Mouse (Mus musculus) kidney, embryonic 16.5 days (tissue): Measurements from ENCODE around the gene Cntnap2. TPM values are rescaled to one million over a fixed set of nuclear protein-coding genes. Genes with fewer than 3 reads are reported as not detected.

Source experiments
- ATAC-seq: fragments of 200-750 bp; cut with Nextera tagmentation; 2 replicates; pipeline ENCODE4 v1.8.0; 2017; ENCODE audit warnings: moderate TSS enrichment; ENCODE audit not compliant: low FRiP score, low TSS enrichment
- H3K27ac ChIP-seq: fragments of 300-500 bp; sonication (generic); 2 replicates; pipeline ENCODE4 v1.5.1; 2014; ENCODE audit warnings: low read length
- H3K27me3 ChIP-seq: fragments of 300-500 bp; sonication (generic); 2 replicates; pipeline ENCODE4 v1.6.1; 2014; ENCODE audit warnings: low read length, control low read depth, mixed read lengths; ENCODE audit not compliant: insufficient read depth
- H3K36me3 ChIP-seq: fragments of 300-500 bp; sonication (generic); 2 replicates; pipeline ENCODE4 v1.6.1; 2014; ENCODE audit warnings: low read length, control low read depth, mixed read lengths; ENCODE audit not compliant: insufficient read depth
- H3K4me1 ChIP-seq: fragments of 300-500 bp; sonication (generic); 2 replicates; pipeline ENCODE4 v1.6.1; 2014; ENCODE audit warnings: low read length, control low read depth, mixed read lengths; ENCODE audit not compliant: insufficient read depth
- H3K4me2 ChIP-seq: fragments of 300-500 bp; sonication (generic); replicated peaks from 2 replicates; pipeline ENCODE4 v1.6.1; 2014; ENCODE audit warnings: low read depth, low read length
- H3K4me3 ChIP-seq: fragments of 300-500 bp; sonication (generic); 2 replicates; pipeline ENCODE4 v1.5.1; 2014; ENCODE audit warnings: mild to moderate bottlenecking, low read length
- H3K9ac ChIP-seq: fragments of 300-500 bp; sonication (generic); replicated peaks from 2 replicates; pipeline ENCODE4 v1.6.1; 2014; ENCODE audit warnings: low read length
- H3K9me3 ChIP-seq: fragments of 300-500 bp; sonication (generic); 2 replicates; pipeline ENCODE4 v1.6.1; 2016; ENCODE audit warnings: low read length, control low read depth
- WGBS: fragments of 180-500 bp; shearing (Covaris S2); extraction: QIAGEN DNeasy Blood & Tissue Kit; methylation state at CpG from one replicate; pipeline ENCODE4 v1.1.7; 2014; 5-methylcytosine and 5-hydroxymethylcytosine counted together
- polyA plus RNA-seq: library from polyadenylated mRNA; unstranded; fragments of >200 nt; fragmentation: Nextera tagmentation; extraction: Ambion mirVana; gene quantifications from 2 replicates; pipeline ENCODE4 v1.2.1, GENCODE M21; 2015

The Cntnap2 gene
- polyA plus RNA-seq, 1 experiment from 2014 or later: 2.2 TPM

DNA sequence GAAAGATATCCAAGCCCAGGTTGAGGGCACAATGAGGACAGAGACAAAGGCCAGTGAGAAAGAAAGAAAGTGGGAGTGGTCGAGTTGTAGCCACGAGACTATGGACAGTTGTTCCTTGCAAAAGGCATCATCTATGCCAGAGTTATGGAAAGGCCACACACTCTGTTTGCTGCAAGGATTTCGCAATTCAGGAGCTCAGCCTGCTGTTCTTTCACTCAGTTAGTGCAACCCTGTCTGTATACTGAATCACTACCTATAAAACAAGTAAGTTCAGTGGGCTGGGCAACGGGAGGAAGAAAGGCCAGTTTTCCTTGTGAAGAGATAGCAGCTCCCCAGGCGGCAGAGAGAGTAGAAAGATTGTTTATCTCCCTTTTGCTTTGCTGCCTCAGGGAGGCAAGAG, 1801.9 kb downstream of the Cntnap2 start:
- Histone ChIP-seq H3K27ac (no peak overlapping the region), H3K27me3 (no peaks in the 10 kb centered on the region), H3K4me1 (no peaks in the 10 kb centered on the region), H3K4me2 (no peak overlapping the region), H3K4me3 (no peak overlapping the region), H3K36me3 (no peaks in the 10 kb centered on the region), H3K9ac (no peak overlapping the region), H3K9me3 (no peaks in the 10 kb centered on the region)
- WGBS: 30% methylated on average over 5 of the region's 5 CpGs
- ATAC-seq: no peak

DNA sequence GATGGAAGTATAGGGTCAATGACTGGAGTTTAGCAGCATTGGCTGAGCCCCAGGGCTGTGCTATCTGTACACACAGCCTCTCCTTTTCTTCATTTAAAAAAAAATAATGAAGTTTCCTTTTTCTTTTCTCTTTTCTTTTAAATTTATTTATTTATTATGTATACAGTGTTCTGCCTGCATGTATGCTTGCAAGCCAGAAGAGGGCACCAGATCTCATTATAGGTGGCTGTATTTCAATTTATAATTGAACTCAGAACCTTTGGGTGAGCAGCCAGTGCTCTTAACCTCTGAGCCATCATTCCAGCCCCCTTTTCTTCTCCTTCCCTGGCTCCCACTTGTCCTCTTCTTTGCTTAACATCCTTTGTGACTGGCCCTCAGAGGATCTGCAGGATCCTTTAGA, 1807.2 kb downstream of the Cntnap2 start:
- H3K27me3 ChIP-seq: no peaks in the 10 kb centered on the region
- H3K4me3 ChIP-seq: no peak overlapping the region
- no peaks in the 10 kb centered on the region for H3K36me3 ChIP-seq
- ATAC-seq: no peak
- H3K27ac ChIP-seq: no peak overlapping the region
- H3K4me2 ChIP-seq: no peak overlapping the region
- no peak overlapping the region for H3K9ac ChIP-seq
- no peaks in the 10 kb centered on the region for H3K4me1 ChIP-seq
- H3K9me3 ChIP-seq: no peaks in the 10 kb centered on the region

DNA sequence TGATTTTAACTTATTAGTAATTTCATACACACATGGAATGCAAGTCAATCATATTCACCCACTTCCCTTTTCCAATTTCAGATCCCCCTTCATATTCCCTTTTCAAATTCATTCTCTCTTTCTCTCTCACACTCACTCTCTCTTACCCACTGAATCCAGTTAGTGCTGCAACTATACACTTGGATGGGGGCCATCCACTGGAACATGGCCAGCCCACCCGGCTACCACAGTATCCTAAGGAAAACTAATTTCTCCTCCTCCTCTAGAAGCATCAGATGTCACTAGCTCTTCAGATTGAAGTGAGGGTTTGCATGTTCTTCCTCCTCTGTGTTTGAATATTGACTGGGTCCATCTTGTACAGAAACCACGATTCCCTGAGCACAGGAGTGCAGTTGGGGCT, 1827.1 kb downstream of the Cntnap2 start:
- ATAC-seq: no peak
- Histone ChIP-seq H3K27me3 (no peaks in the 10 kb centered on the region), H3K9me3 (no peaks in the 10 kb centered on the region), H3K36me3 (no peaks in the 10 kb centered on the region), H3K4me3 (no peak overlapping the region), H3K4me1 (no peaks in the 10 kb centered on the region), H3K27ac (no peak overlapping the region), H3K4me2 (no peak overlapping the region), H3K9ac (no peak overlapping the region)
- WGBS: 47% methylated on average over 2 of the region's 2 CpGs

DNA sequence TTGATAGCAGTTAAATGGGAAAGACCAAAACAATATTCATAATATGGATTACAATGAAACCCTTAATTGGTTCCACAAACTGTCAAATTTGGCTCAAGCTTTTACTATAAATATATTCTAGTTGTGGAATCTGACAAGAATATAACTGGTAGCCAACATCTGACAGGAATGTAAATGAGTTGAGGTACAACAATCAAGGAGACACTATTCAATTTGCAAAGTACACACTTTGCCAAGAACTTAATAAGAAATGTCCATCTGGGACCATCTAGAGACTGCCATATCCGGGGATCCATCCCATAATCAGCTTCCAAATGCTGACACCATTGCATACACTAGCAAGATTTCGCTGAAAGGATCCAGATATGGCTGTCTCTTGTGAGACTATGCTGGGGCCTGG, 1850.0 kb downstream of the Cntnap2 start:
- Histone ChIP-seq H3K9ac (no peak overlapping the region), H3K27ac (no peak overlapping the region), H3K36me3 (no peaks in the 10 kb centered on the region), H3K27me3 (no peaks in the 10 kb centered on the region), H3K4me1 (no peaks in the 10 kb centered on the region), H3K4me3 (no peak overlapping the region), H3K9me3 (no peaks in the 10 kb centered on the region), H3K4me2 (no peak overlapping the region)
- 87% methylated on average over 2 of the region's 2 CpGs for WGBS
- no peak for ATAC-seq

DNA sequence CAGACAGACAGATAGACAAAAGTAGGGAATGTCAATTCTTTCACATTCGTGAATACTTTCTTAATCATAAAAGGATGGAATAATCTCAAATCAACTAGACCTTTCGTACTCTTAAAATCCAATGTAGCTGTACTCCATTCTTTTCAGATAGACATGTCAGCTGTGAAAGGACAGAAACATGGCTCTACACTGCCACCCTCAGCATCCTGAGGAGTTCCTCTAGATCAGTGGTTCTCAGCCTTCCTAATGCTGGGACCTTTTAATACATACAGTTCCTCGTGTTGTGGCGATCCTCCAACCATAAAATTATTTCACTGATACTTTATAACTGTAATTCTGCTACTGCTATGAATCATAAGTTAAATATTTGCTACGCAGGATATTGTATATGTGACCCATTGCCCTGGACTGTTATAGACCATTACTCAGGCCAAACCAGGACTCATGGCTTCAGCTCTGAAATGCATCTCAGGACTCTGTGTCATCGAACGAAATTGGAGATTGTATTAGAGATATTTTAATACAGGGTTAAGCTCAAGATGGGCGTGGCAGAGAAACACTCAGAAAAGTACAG, 1859.6 kb downstream of the Cntnap2 start:
- Histone ChIP-seq H3K4me2 (no peak overlapping the region), H3K27me3 (no peaks in the 10 kb centered on the region), H3K9ac (no peak overlapping the region), H3K4me3 (no peak overlapping the region), H3K4me1 (no peaks in the 10 kb centered on the region), H3K36me3 (no peaks in the 10 kb centered on the region), H3K27ac (no peak overlapping the region), H3K9me3 (no peaks in the 10 kb centered on the region)
- ATAC-seq: no peak
- 69% methylated on average over 8 of the region's 8 CpGs for WGBS

DNA sequence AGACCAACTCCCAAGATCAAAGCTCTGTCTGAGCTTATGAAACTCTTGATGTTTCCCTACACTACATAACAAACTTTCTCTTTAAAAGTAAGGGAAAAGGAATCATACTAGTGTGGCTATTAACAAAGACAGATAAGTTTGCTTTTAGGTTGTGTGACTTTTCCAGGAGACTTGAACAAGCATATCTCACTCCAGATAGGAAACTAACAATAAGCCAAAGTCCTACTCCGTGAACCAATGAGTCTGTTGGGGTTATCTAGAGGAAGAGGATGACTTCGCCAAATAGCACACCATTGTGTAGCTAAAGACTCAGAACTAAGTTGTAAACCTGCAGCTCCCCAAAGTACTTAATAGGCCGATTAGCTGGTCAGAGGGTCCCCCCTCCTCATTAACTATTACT, 1860.8 kb downstream of the Cntnap2 start:
- no peaks in the 10 kb centered on the region for H3K9me3 ChIP-seq
- H3K4me2 ChIP-seq: no peak overlapping the region
- H3K36me3 ChIP-seq: no peaks in the 10 kb centered on the region
- no peak overlapping the region for H3K4me3 ChIP-seq
- no peak overlapping the region for H3K9ac ChIP-seq
- 76% methylated on average over 3 of the region's 3 CpGs for WGBS
- no peaks in the 10 kb centered on the region for H3K4me1 ChIP-seq
- no peak for ATAC-seq
- no peaks in the 10 kb centered on the region for H3K27me3 ChIP-seq
- no peak overlapping the region for H3K27ac ChIP-seq

DNA sequence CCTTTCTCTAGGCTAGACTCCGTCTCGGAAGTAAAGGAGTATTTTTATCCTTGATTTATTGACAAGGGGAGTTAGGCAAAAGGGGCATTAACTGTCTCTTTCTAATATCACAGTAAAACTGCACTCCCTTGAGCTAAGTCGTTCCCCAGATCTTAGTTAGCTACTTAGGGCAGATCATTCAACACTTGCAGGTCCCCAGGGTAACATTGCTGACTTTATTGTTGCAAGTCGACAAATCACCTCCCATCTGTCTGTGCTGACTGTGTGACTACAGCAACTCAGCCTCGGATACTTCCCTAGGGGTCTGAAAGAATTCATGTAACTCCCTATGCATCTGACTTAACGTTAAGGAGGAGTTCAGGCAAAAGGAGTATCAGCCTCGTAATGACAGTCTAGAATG, 1865.6 kb downstream of the Cntnap2 start:
- no peak overlapping the region for H3K4me3 ChIP-seq
- H3K4me1 ChIP-seq: no peaks in the 10 kb centered on the region
- H3K9me3 ChIP-seq: no peaks in the 10 kb centered on the region
- no peak for ATAC-seq
- no peaks in the 10 kb centered on the region for H3K36me3 ChIP-seq
- no peak overlapping the region for H3K9ac ChIP-seq
- 24% methylated on average over 7 of the region's 7 CpGs for WGBS
- H3K4me2 ChIP-seq: no peak overlapping the region
- H3K27me3 ChIP-seq: no peaks in the 10 kb centered on the region
- H3K27ac ChIP-seq: no peak overlapping the region

DNA sequence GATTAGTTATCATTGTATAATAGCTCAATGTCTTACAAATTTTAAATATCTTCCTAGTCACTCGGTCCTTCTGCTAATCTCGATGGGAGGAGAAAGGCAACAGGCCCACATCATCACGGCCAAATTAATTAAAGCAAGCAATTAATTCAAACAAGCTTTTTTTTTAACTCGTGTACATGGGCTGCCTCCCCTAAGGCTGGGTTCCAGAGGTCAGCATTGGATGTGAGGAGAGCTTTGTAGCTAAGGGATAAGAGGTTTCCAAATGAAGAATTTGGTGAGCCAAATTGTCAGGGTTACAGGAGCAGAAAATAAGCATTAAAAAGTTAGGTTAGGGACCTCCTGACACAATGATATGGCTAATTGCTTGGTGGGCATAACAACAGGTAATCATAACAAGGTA, 1886.5 kb downstream of the Cntnap2 start:
- no peak for ATAC-seq
- H3K27ac ChIP-seq: no peak overlapping the region
- H3K9me3 ChIP-seq: no peaks in the 10 kb centered on the region
- no peaks in the 10 kb centered on the region for H3K4me1 ChIP-seq
- no peak overlapping the region for H3K9ac ChIP-seq
- no peaks in the 10 kb centered on the region for H3K27me3 ChIP-seq
- 67% methylated on average over 4 of the region's 4 CpGs for WGBS
- H3K4me2 ChIP-seq: no peak overlapping the region
- no peak overlapping the region for H3K4me3 ChIP-seq
- no peaks in the 10 kb centered on the region for H3K36me3 ChIP-seq

DNA sequence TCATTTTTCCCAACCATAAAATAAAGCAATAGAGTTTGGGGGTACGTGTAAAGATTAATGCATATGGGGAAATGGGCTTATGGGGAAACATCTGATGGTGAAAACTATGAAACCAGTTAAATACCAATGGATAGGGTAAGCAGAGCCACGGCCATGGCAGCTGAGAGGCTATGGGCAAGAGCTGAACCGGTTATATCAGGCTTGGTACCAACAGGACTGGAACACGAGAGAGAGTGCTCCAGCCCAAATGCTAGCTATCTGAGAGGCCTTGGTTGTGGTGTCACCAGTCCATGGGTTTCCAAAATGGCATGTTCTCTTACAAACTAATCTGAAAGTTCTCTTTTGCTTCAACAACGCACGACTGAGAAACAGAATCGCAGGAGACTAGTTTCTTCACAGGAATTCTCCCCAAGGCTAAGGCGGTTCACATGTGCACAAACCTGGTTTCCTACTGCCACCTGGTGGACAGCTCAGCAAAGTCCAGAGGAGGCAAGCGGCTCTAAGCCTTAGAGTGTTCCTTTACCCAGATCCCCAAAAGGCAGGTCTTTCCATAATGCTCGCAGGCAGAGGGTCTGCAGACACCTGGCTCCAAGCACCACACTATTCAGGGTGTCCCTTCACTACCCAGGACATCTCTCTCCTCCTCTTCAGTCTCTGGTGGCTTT, 1902.0 kb downstream of the Cntnap2 start:
- no peak overlapping the region for H3K27ac ChIP-seq
- H3K9me3 ChIP-seq: no peaks in the 10 kb centered on the region
- no peaks in the 10 kb centered on the region for H3K36me3 ChIP-seq
- 0 out of 2 replicates have a peak overlapping the region, but pooled peaks have one; percentile 35 for H3K9ac ChIP-seq
- no peaks in the 10 kb centered on the region for H3K27me3 ChIP-seq
- peaks cover 8% of the 10 kb centered on the region; the same call in 1 of the 2 replicates for H3K4me1 ChIP-seq
- peak; percentile 93 for ATAC-seq
- no peak overlapping the region for H3K4me3 ChIP-seq
- WGBS: 31% methylated on average over 10 of the region's 10 CpGs
- no peak overlapping the region for H3K4me2 ChIP-seq

DNA sequence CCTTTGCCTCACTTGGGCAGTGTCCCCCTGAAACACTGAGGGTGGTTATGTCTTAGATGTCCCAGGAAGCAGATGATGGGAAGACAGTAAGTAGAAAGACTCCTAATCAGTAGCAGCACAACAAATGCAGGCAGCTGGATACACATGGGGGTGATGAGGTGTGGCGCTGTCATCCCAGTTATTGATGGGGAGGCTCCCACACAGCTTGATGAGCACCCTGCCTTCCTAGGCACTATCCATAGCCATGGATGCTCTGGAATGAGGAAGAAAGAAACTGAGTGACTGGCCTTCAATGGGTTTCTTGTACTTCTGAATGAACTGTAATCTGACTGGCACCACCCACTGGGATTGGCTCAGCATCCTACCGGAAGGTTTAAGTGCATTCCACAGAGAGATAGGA, 1904.1 kb downstream of the Cntnap2 start:
- Histone ChIP-seq H3K27me3 (no peaks in the 10 kb centered on the region), H3K9me3 (no peaks in the 10 kb centered on the region), H3K36me3 (no peaks in the 10 kb centered on the region), H3K9ac (no peak overlapping the region), H3K4me3 (no peak overlapping the region), H3K4me2 (no peak overlapping the region), H3K4me1 (peaks cover 8% of the 10 kb centered on the region; the same call in 1 of the 2 replicates), H3K27ac (no peak overlapping the region)
- WGBS: 62% methylated on average over 2 of the region's 2 CpGs
- ATAC-seq: peak; percentile 80
